Mouse (Mus musculus) thymus, postnatal 10 days (tissue): Measurements from ENCODE around the gene Cmklr1.
"Not testable (repeated sequence)": the region's sequence is repeated elsewhere in the genome, so short reads cannot be mapped to it uniquely, and the experiment has no call there.

Experiments used
- DNase-seq, 2 experiments: peaks; one replicate each; pipeline ENCODE4 v3.0.0; 2021; ENCODE audit warnings: low spot score in 2 of 2

Gene Cmklr1

DNA sequence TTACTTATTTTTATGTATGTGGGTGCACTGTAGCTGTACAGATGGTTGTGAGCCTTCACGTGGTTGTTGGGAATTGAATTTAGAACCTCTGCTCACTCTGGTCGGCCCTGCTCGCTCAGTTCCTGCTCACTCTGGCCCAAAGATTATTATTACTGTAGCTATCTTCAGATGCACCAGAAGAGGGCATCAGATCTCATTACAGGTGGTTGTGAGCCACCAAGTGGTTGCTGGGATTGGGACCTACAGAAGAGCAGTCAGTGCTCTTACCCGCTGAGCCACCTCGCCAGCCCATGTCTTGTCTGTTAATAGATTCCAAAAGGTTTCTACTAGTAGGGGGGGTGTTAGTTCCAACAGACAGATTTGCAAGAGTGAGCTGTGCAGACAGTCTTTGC lies 63.8 kb downstream of the Cmklr1 start:
- DNase-seq, result not testable (repeated sequence)

- not testable (repeated sequence) for DNase-seq
Observed at GRCm38 (mm10) chr5:113585619-113586457, 64.4 kb downstream of the Cmklr1 start.

GRCm38 (mm10) chr5:113584439-113584838 lies 65.8 kb downstream of the Cmklr1 start:
- no peak for DNase-seq

DNA sequence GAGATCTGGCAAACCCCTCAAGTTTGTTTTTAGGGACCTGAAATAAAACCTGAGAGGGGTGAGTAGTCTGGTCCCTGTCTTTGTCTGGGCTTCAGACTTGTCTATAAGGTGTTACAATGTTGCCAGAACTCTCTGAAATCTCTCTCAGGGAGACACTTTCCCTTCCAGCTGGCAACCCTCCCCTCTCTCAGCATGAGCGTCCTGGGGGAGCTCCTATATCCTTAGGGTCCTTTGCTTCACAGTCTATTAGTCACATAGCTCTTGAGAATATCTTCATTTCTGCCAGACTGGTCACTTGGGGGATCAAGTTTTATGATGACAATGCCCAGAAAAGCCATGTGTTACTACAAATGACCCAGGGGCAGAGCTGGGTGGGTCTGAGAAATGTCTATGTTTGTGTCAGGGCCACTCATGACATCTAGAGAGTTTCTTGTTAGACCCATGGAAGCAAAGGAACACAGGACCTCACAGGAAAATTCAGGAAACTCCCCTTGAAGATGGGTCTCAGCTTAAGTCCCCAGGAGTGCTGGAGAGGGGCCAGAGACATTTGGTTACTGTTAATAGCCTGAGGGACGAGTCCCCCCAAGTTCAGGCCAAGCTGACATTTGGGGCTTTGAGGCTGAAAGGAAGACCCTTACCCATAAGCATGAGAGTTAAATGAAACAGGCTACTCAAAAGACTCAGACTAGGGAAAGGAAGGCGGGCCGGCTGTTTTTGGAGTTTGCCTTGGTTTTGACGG lies 66.6 kb downstream of the Cmklr1 start:
- no peak for DNase-seq

- DNase-seq, result no peak
Observed at GRCm38 (mm10) chr5:113580801-113581200, 69.4 kb downstream of the Cmklr1 start.

DNA sequence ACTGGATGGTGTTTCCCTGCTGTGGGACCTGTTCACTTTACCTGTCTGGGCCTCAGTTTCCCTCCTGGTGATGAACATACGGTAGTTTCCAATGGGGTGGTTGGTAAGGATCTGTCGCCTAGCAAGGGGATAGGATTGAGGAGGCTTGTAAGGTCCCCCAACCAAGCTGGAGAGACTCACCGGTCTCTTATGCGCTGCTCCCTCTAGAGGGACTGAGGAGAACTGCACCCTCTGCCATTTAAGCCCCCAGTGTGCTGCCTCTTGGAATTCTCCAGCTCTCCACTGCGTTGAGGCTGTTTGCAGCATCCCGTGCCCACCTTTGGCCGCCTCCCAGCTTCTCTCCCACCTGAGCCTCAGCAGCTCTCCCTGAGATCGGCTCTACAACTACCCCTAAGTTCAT lies 70.0 kb downstream of the Cmklr1 start:
- DNase-seq, result peak in 1 of 2 experiments; percentile 18

- no peak for DNase-seq
Observed at GRCm38 (mm10) chr5:113579128-113579527, 71.1 kb downstream of the Cmklr1 start.

- DNase-seq, result no peak
Observed at GRCm38 (mm10) chr5:113578428-113578827, 71.8 kb downstream of the Cmklr1 start.

DNA sequence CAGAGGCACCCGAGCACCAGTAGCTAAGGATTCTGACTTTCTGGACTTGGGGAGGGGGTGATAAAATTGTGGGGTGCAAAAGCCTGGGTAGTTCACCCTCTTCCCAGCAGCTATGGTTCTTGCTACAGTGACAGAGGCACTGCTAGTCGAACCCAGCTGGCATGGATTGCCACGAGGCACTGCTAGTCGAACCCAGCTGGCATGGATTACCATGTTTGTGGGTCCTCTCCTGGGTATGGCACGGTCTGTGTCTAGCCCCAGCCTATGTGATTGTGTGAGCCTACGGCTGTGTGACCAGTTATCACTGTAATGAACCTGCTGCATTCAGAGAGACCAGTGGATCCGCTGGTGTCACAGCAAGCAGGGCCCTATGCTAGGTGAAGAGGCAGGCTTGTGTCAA lies 72.7 kb downstream of the Cmklr1 start:
- DNase-seq, result no peak

DNA sequence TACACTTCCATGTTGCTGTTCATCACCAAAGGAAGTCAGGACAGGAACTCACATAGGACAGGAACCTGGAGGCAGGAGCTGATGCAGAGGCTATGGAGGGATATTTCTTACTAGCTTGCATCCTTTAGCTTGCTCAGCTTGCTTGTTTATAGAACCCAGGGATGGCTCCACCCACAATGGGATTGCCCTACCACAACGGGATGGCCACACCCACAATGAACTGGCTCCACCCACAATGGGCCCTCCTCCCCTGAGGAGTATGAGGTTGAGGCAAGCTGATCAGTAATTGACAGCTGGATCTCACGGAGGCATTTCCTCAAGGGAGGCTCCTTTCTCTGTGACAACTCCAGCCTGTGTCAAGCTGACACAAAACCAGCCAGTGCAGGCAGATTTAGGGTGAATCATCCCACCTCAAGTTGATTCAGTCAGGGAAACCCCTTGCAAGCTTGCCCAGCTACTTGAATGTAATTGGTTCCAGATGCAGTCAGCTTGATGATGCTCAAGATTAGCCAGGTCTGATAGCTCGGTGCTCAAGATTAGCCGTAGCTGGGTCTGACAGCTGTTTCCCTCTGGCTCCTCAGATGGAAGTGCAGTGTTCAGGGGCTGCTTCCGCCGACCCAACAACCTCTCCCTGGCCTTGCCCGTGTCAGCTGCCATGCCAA lies 80.0 kb downstream of the Cmklr1 start:
- no peak for DNase-seq

DNA sequence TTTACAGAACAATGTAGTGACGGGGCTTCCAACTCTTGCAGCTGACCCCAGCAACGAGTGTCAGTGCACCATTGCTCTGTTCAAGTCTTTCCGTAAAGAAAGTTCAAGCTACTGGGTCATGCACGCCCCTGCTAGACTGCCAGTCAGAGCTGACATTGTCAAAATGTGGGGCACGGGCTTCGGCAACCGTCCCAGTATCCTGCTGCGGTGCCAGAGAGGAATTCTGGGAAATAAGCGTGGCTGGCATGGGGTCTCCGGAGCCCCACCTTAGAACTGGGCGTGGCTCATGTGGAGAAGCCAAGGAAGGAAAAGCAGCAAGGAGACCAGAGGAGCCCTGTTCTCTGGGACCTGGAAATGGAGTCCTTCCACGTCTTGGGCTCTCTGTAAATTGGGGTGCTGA lies 84.4 kb downstream of the Cmklr1 start:
- no peak for DNase-seq

- no peak for DNase-seq
Observed at GRCm38 (mm10) chr5:113565101-113565854, 84.9 kb downstream of the Cmklr1 start.

- no peak for DNase-seq
Observed at GRCm38 (mm10) chr5:113564463-113564862, 85.8 kb downstream of the Cmklr1 start.
